Mouse (Mus musculus) ES-Bruce4 (cell line): ENCODE data around the gene Leng8. TPM values are rescaled to one million over a fixed set of nuclear protein-coding genes. Genes with fewer than 3 reads are reported as not detected.

ENCODE experiments used
- H3K27ac ChIP-seq: 2 replicates; pipeline ENCODE4 v1.5.1; 2012; ENCODE audit warnings: low read length, inconsistent platforms; ENCODE audit not compliant: insufficient read depth
- H3K27me3 ChIP-seq: 2 replicates; pipeline ENCODE4 v1.6.1; 2012; ENCODE audit warnings: mild to moderate bottlenecking, low read length, inconsistent platforms; ENCODE audit not compliant: control insufficient read depth, poor library complexity, insufficient read depth, severe bottlenecking
- H3K36me3 ChIP-seq: 2 replicates; pipeline ENCODE4 v1.6.1; 2012; ENCODE audit warnings: inconsistent platforms, mild to moderate bottlenecking, low read length, moderate library complexity; ENCODE audit not compliant: control insufficient read depth, poor library complexity, insufficient read depth, severe bottlenecking
- H3K4me1 ChIP-seq: one replicate; pipeline ENCODE4 v1.8.1; 2011; ENCODE audit warnings: low read length; ENCODE audit not compliant: control insufficient read depth, insufficient read depth
- H3K4me3 ChIP-seq: 2 replicates; pipeline ENCODE4 v1.5.1; 2011; ENCODE audit warnings: low read depth, mild to moderate bottlenecking, low read length
- H3K9ac ChIP-seq: 2 replicates; pipeline ENCODE4 v1.6.1; 2012; ENCODE audit warnings: low read depth, mild to moderate bottlenecking, inconsistent platforms; ENCODE audit not compliant: poor library complexity, severe bottlenecking
- H3K9me3 ChIP-seq: replicated peaks from 2 replicates; pipeline ENCODE4 v1.6.1; 2012; ENCODE audit warnings: mild to moderate bottlenecking, low read length, inconsistent platforms; ENCODE audit not compliant: control insufficient read depth, poor library complexity, insufficient read depth, severe bottlenecking
- CTCF ChIP-seq: IDR thresholded peaks from one replicate; pipeline ENCODE4 v1.8.1; 2011; ENCODE audit warnings: low read depth, low read length
- EP300 ChIP-seq: IDR thresholded peaks from 2 replicates; pipeline ENCODE4 v1.6.1; 2011; ENCODE audit warnings: low read depth, low read length; ENCODE audit not compliant: insufficient read depth
- POLR2A ChIP-seq: IDR thresholded peaks from one replicate; pipeline ENCODE4 v1.8.1; 2011; ENCODE audit warnings: low read length; ENCODE audit not compliant: insufficient read depth
- polyA plus RNA-seq: library from polyadenylated mRNA; stranded (reverse); fragments of >200 nt; gene quantifications from 2 replicates; pipeline ENCODE4 v1.2.4, GENCODE M21; 2011; ENCODE audit warnings: low read depth; ENCODE audit not compliant: missing spikeins, insufficient read depth, insufficient read length

Leng8 gene
- polyA plus RNA-seq, 1 experiment, result 96.3 TPM

GRCm38 (mm10) chr7:4145552-4146190 is 8.8 kb downstream of the Leng8 start:
- H3K36me3 ChIP-seq, result peaks cover 59% of the 10 kb centered on the region
- no peaks in the 10 kb centered on the region for H3K27me3 ChIP-seq
- TF ChIP-seq POLR2A, result no peak
- TF ChIP-seq CTCF, result peak; percentile 93
- H3K9me3 ChIP-seq, result no peaks in the 10 kb centered on the region
- no peak overlapping the region for H3K9ac ChIP-seq
- H3K4me1 ChIP-seq, result no peaks in the 10 kb centered on the region
- H3K27ac ChIP-seq, result no peak overlapping the region
- H3K4me3 ChIP-seq, result no peak overlapping the region

- Histone ChIP-seq H3K4me3 (0 out of 2 replicates have a peak overlapping the region, but pooled peaks have one; percentile 6), H3K9ac (peak overlapping the region; percentile 25), H3K27me3 (no peaks in the 10 kb centered on the region), H3K36me3 (peaks cover 51% of the 10 kb centered on the region), H3K27ac (no peak overlapping the region), H3K9me3 (no peaks in the 10 kb centered on the region), H3K4me1 (no peaks in the 10 kb centered on the region)
- no peak for TF ChIP-seq EP300
- TF ChIP-seq CTCF, result no peak
- TF ChIP-seq POLR2A, result no peak
Measured at GRCm38 (mm10) chr7:4146241-4147180, 9.7 kb downstream of the Leng8 start.

- Histone ChIP-seq H3K4me3 (no peak overlapping the region), H3K27me3 (no peaks in the 10 kb centered on the region), H3K27ac (no peak overlapping the region), H3K4me1 (no peaks in the 10 kb centered on the region), H3K9ac (no peak overlapping the region), H3K9me3 (no peaks in the 10 kb centered on the region), H3K36me3 (peaks cover 43% of the 10 kb centered on the region)
- TF ChIP-seq EP300 (no peak), CTCF (no peak), POLR2A (no peak)
Measured at GRCm38 (mm10) chr7:4147371-4147770, 10.5 kb downstream of the Leng8 start.

GRCm38 (mm10) chr7:4147836-4148235 is 11.0 kb downstream of the Leng8 start:
- H3K9me3 ChIP-seq, result no peaks in the 10 kb centered on the region
- no peak overlapping the region for H3K4me3 ChIP-seq
- peaks cover 38% of the 10 kb centered on the region for H3K36me3 ChIP-seq
- H3K27ac ChIP-seq, result no peak overlapping the region
- TF ChIP-seq CTCF (no peak), POLR2A (no peak), EP300 (no peak)
- H3K9ac ChIP-seq, result no peak overlapping the region
- no peaks in the 10 kb centered on the region for H3K27me3 ChIP-seq
- no peaks in the 10 kb centered on the region for H3K4me1 ChIP-seq

- peaks cover 32% of the 10 kb centered on the region for H3K36me3 ChIP-seq
- TF ChIP-seq POLR2A, result no peak
- no peak for TF ChIP-seq EP300
- no peak for TF ChIP-seq CTCF
- peak overlapping the region; percentile 50 for H3K9ac ChIP-seq
Measured at GRCm38 (mm10) chr7:4148341-4149208, 11.7 kb downstream of the Leng8 start.

More at GRCm38 (mm10) chr7:4148341-4149208, 11.7 kb downstream of the Leng8 start:
- Histone ChIP-seq H3K4me1 (no peaks in the 10 kb centered on the region), H3K4me3 (peak overlapping the region; percentile 87), H3K27me3 (no peaks in the 10 kb centered on the region), H3K9me3 (no peaks in the 10 kb centered on the region), H3K27ac (peak overlapping the region; percentile 81; the same call in 1 of the 2 replicates)
